9 mouse cellular contexts compared by ENCODE assay signal in the genomic region with DNA sequence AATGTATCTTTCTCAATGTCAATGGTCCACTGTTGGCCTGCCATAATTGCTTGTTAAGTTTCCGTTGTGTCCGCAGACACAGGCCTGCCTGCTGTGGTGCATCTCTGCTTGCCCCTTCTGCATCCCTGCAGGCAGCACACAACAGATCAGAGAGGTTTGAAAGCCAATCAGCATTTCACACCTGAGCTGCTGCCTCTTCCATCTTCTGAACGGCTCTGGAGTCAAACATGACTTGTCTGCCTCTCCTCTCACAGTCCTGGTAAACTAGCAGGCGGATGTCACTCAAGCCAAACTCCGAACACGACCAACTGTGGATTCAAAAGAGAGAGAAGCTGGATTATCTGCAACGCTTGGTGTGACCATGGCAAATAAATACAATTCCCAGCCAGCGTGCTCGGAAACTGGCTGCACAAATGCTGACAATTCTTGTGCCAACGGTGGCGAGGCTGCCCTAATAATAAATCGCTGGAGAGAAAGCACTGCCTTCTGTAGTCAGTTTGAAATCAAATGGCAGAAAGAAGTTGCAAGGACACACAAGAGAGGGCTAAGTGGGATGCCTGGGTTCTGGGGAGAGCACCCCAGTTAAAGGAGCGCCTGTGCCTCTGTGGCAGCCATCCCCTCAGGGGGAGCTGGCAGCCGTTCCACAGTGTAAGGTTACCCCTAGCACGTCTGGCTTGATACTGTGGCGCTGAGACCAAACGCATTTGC. TPM values are rescaled to one million over a fixed set of nuclear protein-coding genes. Genes with fewer than 3 reads are reported as not detected.
A peak's percentile ranks its signal among the peaks of the same experiment; 100 is the strongest.
DNase-seq lines count a peak whose midpoint lies in the region; ATAC-seq lines count a peak whose summit lies in the region.
"Had no signal": no experiment of that assay in that cellular context is flagged by ENCODE, and none has a peak within 500 bp of the region (broad histone marks: within the 10 kb centered on the region; RNA-seq: fewer than 3 reads in every experiment).

No protein-coding gene starts in this region.

- DNase-seq in heart, embryonic 10.5 days (ENCODE audit: low spot score), result no peak
- no peak for DNase-seq in heart, adult 8-10 months (ENCODE audit: low spot score)
- peak; percentile 61 for DNase-seq in cerebellum, adult 11 months
- DNase-seq in forebrain, embryonic 14.5 days (ENCODE audit: low spot score), result peak; percentile 54
- DNase-seq in layer of hippocampus, postnatal 14 days (ENCODE audit: low spot score in 2 of 2), result peak; percentile 58 to 84
- DNase-seq in yolk sac, embryonic 10.5 days (ENCODE audit: low spot score), result no peak
- no peak for DNase-seq in lung, postnatal 4 days
- no peak for DNase-seq in adrenal gland, postnatal 36 days

- no peak overlapping the region for H3K4me2 ChIP-seq in forebrain, embryonic 14.5 days (ENCODE audit: low read length)

- 76% methylated on average over 17 of the region's 17 CpGs for WGBS in heart, embryonic 10.5 days
- 60% methylated on average over 17 of the region's 17 CpGs for WGBS in forebrain, embryonic 14.5 days

- 0 out of 2 replicates have a peak, but pooled peaks cover 2% of the 10 kb centered on the region for H3K36me3 ChIP-seq in heart, embryonic 10.5 days
- peaks cover 6% of the 10 kb centered on the region; the same call in 1 of the 2 replicates for H3K36me3 ChIP-seq in forebrain, embryonic 14.5 days (ENCODE audit: control insufficient read depth, insufficient read depth, low read length)

- H3K4me1 ChIP-seq in heart, embryonic 10.5 days, result peaks cover 49% of the 10 kb centered on the region
- H3K4me1 ChIP-seq in forebrain, embryonic 14.5 days (ENCODE audit: control insufficient read depth, insufficient read depth, low read length), result peaks cover 12% of the 10 kb centered on the region

- H3K27me3 ChIP-seq in heart, embryonic 10.5 days (ENCODE audit: insufficient read depth, poor library complexity, severe bottlenecking), result no peaks in the 10 kb centered on the region
- no peaks in the 10 kb centered on the region for H3K27me3 ChIP-seq in forebrain, embryonic 14.5 days (replicated peaks; ENCODE audit: control insufficient read depth, insufficient read depth, low read length)

- no peaks in the 10 kb centered on the region for H3K9me3 ChIP-seq in heart, embryonic 10.5 days
- H3K9me3 ChIP-seq in forebrain, embryonic 14.5 days (replicated peaks; ENCODE audit: control insufficient read depth, low read length), result no peaks in the 10 kb centered on the region

- peak overlapping the region; percentile 76; the same call in 1 of the 2 replicates for H3K27ac ChIP-seq in heart, embryonic 10.5 days
- H3K27ac ChIP-seq in forebrain, embryonic 14.5 days (ENCODE audit: low read depth, low read length), result no peak overlapping the region
- H3K27ac ChIP-seq: left cerebral cortex, adult 2 months had no signal

- H3K9ac ChIP-seq in forebrain, embryonic 14.5 days (ENCODE audit: low read length), result no peak overlapping the region

- no peak overlapping the region for H3K4me3 ChIP-seq in heart, embryonic 10.5 days
- no peak overlapping the region for H3K4me3 ChIP-seq in forebrain, embryonic 14.5 days (ENCODE audit: low read depth, low read length)
- H3K4me3 ChIP-seq: left cerebral cortex, adult 2 months had no signal

- ATAC-seq in forebrain, embryonic 14.5 days, result peak; percentile 73

RNA-seq across cellular contexts. Expression of gene Fnip2, which starts 49.6 kb away (rescaled TPM):
- 4.7 and 5.0 TPM in 2 replicates for polyA plus RNA-seq in heart, embryonic 10.5 days (2016; fragmentation: Nextera tagmentation; extraction: Ambion mirVana)
- total RNA-seq in heart, adult 8-10 months (2022), result 10 to 100 TPM; 12.9 to 23.2 (median 16.2) TPM
- 3.0 and 3.6 TPM in 2 replicates for polyA plus RNA-seq in forebrain, embryonic 14.5 days (2014; fragmentation: Nextera tagmentation; extraction: Ambion mirVana)
- total RNA-seq in layer of hippocampus, postnatal 14 days (2021), result 10 to 100 TPM; 16.1 to 17.6 TPM
- total RNA-seq in adrenal gland, postnatal 36 days (2021), result 1 to 10 TPM; 8.2 to 8.6 TPM

Comparison
In these comparisons a context has a peak if more than half of its experiments do, and no peak if none do; other contexts are left out.
1. DNase-seq: peak in cerebellum, adult 11 months (single experiment), forebrain, embryonic 14.5 days (single experiment) and layer of hippocampus, postnatal 14 days (2 of 2); none in heart, embryonic 10.5 days (single experiment), heart, adult 8-10 months (single experiment), yolk sac, embryonic 10.5 days (single experiment), lung, postnatal 4 days (0 of 2) and adrenal gland, postnatal 36 days (0 of 2).